Mouse (Mus musculus): ENCODE data around the gene Cib2.
"Not testable (repeated sequence)": the region's sequence is repeated elsewhere in the genome, so short reads cannot be mapped to it uniquely, and the experiment has no call there.

Cib2 gene

DNA sequence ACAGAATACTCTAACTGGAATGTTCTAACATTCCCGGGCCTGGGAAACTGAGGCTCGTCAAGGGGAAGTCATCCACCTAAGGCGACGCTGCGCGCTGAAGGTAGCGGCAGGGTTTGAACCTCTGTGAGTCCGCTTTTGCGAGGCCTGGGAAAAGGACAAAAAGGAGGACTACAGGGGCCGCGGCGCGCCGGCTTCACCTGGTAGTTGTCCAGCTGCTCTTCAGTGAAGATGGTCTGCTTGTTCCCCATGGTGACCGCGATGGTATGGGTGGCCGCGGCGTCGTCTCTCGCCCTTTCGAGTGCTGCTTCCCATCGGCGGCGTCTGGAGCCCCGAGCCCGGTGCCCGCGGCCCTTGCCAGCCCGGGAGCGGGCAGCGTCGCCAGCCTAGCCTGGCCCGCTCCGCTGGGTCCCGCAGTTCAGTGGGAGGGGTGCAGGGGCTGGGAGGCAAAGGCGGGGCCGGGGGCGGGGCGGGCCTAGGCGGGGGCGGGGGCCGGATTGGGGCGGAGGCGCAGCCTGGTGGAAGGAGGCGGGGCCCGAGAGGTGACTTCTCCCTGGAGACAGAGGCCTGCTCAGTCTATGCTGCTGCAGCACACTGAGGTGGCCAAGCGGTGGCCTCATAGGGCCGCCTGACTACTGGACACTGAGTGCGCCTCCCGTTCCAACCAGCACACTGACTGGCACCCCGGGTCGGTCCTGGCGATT is at the start of gene Cib2:
Cib2 (minus strand) TSS at position 448 of the 701 bp plus-strand sequence.
- peak; percentile 76 for DNase-seq

GRCm38 (mm10) chr9:54604886-54605285 is 44.9 kb upstream of the Cib2 start:
- peak; percentile 41 for DNase-seq

GRCm38 (mm10) chr9:54604131-54604654 is 44.2 kb upstream of the Cib2 start:
- DNase-seq = no peak

- no peak for DNase-seq
Observed at GRCm38 (mm10) chr9:54602916-54603315, 42.9 kb upstream of the Cib2 start.

DNA sequence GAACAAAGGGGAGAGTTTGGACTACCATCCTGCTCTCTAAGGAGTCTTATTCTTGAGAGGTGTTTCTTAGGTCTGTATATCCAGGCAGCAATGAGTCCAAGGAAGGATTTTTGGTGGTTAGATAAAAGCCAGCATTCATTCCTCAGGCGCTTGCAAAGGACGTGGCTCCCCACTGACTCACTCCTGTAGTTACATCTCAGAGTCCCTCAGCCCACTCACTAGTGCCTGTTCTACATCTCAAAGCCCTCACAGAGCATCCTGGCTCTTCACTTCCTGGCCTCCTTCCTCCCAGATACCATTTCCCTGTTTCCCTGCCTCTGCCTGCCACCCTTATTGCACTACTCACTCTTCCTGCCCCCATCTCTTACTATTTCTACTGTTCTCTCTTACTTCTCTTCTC is 42.4 kb upstream of the Cib2 start:
- DNase-seq = no peak

DNA sequence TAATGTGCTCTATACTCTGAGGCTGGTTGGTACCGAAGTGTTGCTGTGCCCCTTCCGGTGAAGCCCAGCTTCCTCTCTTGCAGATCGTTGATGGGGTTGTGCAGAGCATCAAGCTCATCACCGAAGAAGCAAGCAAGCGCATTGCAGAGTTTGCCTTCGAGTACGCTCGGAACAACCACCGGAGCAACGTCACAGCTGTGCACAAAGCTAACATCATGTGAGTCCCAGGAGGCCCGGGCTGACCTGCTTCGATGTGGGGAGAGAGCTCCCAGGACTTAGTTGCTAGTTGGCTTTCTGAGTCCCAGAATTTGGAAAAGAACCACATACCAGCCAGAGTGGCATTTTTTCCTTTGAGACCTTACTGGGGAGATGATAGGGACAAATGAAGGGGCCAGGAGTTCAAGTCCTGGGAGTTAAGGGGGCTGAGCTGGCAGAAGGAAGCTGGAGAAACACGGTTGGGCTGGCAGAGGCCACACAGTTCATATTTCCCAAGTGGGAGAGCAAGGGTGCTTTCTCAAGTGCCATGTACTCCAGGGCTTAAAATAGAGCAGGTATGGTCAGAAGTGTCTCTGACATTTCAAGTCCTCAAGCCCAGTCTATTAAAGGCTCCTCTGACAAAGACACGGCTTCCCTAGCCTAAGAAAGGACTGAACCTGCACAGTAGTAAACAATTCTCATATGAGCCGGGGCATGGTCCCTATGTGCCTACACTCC is 36.9 kb upstream of the Cib2 start:
- no peak for DNase-seq

GRCm38 (mm10) chr9:54593652-54594051 is 33.6 kb upstream of the Cib2 start:
- not testable (repeated sequence) for DNase-seq

GRCm38 (mm10) chr9:54587863-54588262 is 27.8 kb upstream of the Cib2 start:
- DNase-seq = no peak

- DNase-seq = peak; percentile 95
Observed at GRCm38 (mm10) chr9:54586199-54587061, 26.4 kb upstream of the Cib2 start, which contains the start of gene Idh3a. TSS of gene Idh3a (plus strand) at chr9:54586334.

DNA sequence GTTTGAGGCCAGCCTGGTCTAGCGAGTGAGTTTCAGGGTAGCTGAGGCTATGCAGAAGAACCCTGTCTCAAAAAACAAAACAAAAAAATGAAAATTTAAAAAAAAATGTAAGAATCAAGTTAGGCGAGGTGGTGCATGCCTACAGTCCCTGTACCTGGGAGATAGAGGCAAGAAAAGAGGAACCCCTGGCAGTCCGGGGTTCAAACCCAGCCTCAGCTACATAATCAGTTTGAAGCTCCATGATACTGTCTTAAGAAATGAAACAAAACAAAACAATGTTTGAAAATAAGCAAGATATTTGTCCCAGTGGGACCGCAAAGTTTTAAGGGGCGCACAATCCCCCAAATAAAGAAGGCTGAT is 25.8 kb upstream of the Cib2 start:
- DNase-seq = no peak

GRCm38 (mm10) chr9:54584127-54584526 is 24.1 kb upstream of the Cib2 start:
- not testable (repeated sequence) for DNase-seq

- DNase-seq = no peak
Observed at GRCm38 (mm10) chr9:54583712-54584111, 23.7 kb upstream of the Cib2 start.

DNA sequence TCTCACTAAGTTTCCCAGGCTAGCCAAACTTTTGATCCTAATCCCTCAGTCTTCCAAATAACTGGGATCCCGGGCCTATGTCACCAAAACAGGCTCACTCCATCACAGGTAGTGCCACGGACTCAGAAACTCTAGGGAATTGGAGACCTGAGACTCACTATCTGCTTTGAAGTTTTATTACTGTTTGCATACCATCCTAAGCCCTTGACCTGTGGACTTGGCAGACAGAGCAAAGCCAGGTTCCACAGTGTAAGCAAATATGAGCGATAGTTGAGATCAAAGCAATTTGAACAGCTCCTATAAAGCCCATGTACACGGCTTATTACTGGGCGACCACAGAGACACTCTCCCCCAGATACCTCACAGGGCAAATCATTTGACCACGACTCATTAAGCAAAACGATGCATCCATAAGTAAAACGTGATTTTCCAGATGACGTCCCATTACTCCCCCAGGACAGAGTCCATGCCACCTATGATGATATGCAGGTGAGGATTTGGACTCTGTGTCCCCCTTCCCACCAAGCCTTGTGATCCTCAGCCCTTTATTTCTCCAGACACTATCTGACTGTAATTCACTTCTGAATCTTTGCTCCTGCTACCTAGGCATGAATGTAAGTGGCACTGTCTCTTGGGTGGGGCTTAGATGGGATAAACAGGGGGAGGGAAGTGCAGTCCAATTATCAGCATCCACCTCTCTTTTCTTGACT is 11.3 kb upstream of the Cib2 start:
- DNase-seq = no peak

DNA sequence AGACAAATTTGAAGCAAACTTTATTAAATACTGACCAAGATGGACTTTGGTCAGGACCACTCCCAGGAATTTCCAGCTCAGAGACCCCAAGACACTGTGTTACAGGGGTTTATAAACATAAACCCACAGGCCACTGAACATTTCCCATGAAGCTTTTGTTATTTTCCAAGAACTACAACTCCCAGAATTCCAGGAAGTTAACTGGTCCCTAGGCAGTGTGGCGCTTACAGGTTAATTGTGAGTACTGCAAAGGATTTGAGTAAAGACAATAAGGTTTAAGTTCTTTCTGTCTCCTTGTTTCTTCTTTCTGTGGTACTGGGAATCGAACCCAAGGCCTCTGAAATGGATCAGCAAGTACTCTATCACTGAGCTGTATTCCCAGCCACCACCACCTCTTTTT is 8.7 kb upstream of the Cib2 start:
- DNase-seq = no peak

DNA sequence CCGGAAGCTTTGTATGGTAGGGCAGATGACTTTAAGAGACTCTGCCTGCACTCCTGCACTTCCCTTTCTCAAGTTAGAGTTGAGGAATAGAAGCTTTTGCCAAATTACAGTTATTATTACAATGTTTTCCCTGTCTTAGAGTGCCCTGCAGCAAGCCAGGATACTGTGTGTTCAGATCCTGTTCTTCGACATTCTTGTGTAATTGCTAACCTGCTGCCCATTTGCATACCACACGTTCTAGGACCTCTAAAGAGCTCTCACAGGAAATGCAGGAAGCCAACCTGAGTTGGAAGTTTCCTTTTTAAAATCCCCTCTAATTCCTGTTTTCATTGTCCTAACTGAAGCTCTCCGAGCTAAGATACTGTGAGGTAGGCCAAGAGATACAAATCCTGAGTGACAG is 6.9 kb upstream of the Cib2 start:
- no peak for DNase-seq

DNA sequence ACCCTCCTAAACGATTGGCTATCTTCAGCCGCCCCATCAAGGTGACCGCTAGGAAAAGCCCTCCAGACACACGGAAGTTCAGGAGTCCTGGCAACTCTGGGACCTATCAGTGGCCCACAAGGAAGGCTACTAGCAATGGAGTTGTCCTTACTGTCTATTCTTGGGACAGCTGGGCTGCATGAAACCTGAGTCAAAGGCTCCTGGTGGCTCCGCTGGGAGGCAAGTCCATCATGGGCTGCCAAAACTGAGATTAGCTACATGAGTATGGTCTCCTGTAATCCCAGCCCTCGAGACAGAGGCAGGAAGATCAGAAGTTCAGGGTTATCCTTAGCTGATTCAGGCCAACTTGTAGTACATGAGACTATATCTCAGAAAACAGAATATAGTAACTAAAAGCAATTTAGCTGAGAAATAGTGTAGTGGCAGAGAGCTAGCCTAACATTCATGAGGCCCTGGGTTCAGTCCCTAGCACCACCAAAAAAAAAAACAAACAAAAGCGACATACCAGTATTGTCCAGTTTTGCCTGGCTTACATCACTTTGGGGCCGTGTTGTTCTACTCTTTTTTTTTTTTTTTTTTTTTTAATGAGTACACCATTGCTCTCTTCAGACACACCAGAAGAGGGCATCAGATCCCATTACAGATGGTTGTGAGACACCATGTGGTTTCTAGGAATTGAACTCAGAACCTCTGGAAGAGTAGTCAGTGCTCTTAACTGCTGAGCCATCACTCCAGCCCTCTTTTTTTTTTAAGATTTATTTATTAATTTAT is 998 bp upstream of the Cib2 start:
- no peak for DNase-seq

DNA sequence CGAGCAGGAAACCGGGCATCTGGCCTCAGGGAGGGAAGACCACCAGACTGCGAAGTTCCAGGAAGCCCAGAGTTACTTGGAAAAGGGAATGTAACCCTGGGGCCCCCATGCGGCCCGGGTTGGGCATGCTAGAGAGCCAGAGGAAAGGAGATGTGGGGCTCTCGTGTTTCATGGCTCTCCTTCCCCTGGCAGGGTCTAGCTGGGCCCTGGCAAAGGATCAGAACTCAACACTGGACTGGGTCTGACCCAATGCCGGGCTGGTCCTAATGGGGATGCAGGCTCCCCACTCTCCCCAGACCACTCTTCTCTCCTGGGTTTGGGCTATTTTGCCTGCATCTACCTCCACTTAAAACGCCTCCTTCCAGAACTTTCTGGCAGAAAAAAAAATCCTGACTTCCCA is 1.3 kb downstream of the Cib2 start:
- DNase-seq = no peak

DNA sequence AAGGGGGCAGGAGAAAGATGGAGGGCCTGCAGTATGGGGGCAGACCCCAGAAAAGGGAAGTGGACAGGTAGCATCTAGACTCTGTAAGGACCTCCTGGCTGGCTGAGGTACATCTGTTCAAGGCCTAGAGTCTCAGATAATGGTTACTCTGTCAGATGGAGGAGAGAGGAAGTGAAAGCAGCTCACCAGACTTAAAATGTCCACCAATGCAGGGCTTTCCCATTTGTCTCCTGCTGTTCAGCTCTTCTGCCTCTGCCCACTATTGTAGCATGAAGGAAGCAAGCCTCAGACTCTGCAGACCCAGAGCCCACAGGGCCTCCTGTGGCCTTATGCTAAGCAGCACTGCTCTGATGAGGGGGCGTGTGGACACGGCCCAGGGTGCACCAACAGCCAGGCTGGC is 5.0 kb downstream of the Cib2 start:
- no peak for DNase-seq

DNA sequence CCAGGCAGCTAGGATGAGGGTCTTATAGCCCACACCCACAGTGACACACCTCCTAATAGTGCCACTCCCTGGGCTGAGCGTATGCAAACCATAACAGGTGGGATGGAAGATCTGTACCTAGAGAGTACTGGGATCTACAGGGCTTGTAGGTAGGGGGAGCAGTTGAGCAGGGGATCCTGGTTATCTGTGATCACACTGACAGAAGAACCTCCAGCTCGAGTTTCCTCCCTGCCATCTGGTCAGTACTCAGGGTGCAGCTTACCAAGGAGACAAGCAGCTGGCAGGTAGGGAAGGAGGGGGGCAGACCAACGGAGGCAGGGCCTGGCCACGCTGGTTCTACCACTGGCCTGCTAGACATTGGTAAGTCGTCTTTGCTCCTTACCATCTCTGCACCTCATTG is 7.6 kb downstream of the Cib2 start:
- peak; percentile 60 for DNase-seq

DNA sequence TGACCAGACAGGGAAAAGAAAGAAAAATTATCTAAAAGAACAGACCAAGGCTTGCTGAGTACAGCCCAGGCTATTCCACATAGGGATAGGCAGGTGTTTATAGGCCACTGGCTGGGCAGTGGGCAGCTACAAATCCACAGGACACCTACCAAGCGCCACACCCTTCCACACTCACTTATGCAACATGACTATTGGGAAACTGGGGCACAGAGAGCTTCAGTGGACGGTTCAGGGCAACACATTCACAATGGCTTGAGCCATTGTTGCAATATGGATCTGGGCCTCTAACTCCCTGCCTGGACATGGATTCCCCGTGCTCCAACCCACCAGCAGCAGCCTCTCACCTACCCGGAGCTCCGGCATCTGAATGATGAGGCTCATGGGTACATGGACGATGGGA is 10.6 kb downstream of the Cib2 start:
- no peak for DNase-seq

DNA sequence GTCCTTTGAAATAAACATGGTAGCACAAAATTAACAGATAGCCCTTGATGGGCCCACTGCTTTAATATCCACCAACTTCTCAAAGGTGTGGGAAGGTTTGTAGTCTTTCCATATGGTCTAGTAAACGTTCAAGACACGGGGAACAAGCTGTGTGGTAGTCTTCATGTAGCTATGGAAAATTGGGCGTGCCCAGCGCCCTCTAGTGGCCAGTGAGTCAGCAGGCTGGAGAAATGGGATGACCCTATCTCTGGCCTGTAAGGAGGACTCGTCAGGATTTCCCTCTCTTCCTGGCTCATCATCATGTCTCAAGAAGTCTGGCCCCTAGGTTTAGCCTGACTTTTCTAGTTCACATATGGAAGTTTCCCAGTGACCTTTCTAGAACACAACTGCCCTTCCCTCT is 12.5 kb downstream of the Cib2 start:
- DNase-seq = peak; percentile 69

DNA sequence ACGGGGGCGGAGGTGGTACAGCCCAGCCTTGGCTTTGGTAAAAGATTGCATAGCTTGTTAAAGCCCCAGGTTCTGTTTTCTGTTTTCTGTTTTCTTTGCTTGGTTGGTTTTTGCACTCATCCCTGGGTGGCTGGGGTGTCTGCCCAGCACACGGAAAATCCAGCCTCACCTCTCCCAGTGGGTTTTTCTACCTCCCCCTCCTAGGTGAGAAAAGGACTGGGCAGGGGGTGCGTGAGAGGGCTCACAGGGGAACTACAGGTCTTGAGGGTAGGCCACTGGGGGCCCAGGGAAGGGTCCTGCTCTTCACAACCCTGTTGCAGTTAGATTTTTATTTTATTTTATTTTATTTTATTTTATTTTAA is 15.1 kb downstream of the Cib2 start:
- DNase-seq = no peak
